Mouse (Mus musculus) mesoderm, embryonic 11.5 days (tissue): ENCODE results near the gene Rbm34.
"Not testable (repeated sequence)": the region's sequence is repeated elsewhere in the genome, so short reads cannot be mapped to it uniquely, and the experiment has no call there.

ENCODE experiments used
- DNase-seq: peaks from one replicate; pipeline ENCODE4 v3.0.0-alpha.2; 2012; ENCODE audit warnings: low read depth, low spot score

Gene Rbm34

GRCm38 (mm10) chr8:126970579-126971313 lies at the start of gene Rbm34:
TSS of gene Rbm34 (minus strand) at chr8:126971071.
- peak; percentile 97 for DNase-seq

- no peak for DNase-seq
Measured at GRCm38 (mm10) chr8:127011668-127012067, 40.8 kb upstream of the Rbm34 start.

GRCm38 (mm10) chr8:126994506-126994905 lies 23.6 kb upstream of the Rbm34 start:
- no peak for DNase-seq

DNA sequence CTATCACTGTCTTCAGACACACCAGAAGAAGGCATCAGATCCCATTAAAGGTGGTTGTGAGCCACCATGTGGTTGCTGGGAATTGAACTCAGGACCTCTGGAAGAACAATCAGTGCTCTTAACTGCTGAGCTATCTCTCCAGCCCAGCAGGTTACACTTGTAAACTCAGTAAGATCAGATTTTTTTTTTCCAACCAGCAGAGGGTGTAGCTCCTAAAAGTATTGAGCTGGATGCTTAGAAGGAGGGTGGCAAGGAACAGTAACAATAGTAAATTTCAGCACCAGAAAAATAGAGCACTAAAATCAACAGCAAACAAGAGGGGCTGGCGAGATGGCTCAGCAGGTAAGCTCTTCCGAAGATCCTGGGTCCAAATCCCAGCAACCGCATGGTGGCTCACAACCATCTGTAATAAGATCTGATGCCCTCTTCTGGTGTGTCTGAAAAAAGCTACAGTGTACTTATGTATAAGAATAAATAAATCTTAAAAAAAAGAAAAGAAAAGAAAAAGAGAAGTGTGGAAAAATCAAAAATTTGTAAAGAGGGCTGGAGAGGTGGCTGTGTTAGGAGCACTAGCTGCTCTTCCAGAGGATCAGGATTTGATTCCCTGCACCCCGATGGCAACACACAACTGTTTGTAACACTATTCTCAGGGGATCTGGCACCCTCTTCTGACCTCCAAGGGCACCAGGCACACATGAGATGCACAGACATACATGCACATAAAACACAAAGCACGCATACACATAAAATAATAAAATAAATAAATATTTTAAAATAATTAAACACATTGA lies 18.7 kb upstream of the Rbm34 start:
- DNase-seq, result no peak

DNA sequence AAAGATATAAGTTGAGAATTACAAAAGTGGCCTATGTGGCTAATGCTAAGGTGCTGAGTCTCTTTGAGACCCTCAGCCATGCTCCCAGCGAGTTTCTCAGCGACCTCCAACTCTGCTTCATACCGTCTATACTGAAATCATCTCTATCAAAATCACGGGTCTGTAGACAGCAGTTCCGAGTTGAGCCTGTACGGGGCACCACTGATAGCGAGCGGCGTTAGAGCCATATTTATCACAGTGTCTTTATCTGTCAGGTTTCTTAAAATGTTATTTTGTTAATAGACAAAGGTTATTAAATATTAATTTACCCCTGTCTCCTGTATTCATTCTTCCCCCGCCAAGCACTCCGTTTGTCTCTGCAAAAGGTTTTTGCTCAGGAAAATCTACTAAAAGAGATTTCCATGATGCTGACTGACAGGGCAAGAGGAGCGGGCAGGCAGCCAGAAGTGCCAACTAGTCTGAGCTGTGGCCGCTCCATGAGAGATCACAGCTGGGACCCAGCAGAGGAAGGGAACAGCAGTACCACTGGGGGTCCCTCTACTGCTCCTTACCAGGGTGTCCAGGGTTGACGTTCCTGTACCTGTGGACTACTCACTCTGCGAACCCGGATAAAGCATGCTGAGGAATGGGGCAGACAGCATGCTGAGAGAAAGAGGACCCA lies 17.6 kb upstream of the Rbm34 start:
- no peak for DNase-seq

- peak; percentile 89 for DNase-seq
Measured at GRCm38 (mm10) chr8:126986495-126986894, 15.6 kb upstream of the Rbm34 start.

DNA sequence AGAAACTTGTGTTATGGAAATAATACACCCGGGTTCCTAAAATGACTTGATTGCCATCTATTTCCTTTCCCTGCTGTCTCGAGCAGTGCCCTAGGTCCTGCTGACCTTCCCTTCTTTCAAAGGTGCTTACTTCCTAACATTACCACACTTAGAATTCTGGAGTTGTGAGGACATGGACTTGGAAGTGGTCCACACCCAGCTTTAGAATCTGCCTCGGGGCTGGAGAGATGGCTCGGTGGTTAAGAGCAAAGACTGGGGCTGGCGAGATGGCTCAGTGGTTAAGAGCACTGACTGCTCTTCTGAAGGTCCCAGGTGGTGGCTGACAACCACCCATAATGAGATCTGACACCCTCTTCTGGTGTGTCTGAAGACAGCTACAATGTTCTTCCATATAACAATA lies 9.2 kb upstream of the Rbm34 start:
- DNase-seq, result no peak

GRCm38 (mm10) chr8:126979091-126979920 lies 8.4 kb upstream of the Rbm34 start:
- DNase-seq, result no peak

- not testable (repeated sequence) for DNase-seq
Measured at GRCm38 (mm10) chr8:126978535-126978934, 7.7 kb upstream of the Rbm34 start.

DNA sequence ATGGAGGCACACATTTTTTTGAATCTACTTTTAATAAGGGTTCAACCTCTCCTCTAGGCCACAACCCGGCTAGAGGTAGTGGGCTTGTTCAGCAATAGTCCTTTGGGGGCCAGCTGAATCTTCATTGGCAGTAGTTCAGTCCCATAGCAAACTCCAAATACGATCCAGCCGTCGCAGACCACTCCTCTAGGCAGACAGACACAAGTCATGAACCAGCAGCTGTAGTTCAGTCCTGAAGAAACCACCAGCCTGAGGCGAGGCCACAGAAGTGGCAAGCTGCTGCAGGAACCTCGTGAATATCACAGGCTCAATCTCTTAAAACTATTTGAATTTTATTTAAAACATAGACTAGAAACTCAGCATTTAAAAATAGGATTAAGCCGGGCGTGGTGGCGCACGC lies 7.2 kb upstream of the Rbm34 start:
- no peak for DNase-seq

- no peak for DNase-seq
Measured at GRCm38 (mm10) chr8:126976608-126977348, 5.9 kb upstream of the Rbm34 start.

DNA sequence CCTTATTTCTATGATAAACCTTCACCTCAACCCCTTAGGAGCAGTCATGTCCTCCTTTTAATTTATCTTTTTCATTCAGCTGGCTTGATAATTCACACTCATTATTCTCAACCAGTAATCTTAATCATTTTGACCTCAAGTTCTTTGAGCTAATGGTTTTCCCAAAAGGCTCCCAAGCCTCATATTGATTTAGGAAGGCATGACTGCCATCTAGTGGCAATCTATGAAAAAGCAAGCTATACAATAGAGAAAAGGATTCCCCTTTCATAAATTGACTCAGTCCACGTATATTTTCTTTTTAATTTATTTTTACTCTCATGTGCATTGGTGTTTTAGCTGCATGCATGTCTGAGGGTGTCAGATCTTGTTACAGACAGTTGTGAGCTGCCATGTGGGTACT lies 4.8 kb upstream of the Rbm34 start:
- DNase-seq, result peak; percentile 68

DNA sequence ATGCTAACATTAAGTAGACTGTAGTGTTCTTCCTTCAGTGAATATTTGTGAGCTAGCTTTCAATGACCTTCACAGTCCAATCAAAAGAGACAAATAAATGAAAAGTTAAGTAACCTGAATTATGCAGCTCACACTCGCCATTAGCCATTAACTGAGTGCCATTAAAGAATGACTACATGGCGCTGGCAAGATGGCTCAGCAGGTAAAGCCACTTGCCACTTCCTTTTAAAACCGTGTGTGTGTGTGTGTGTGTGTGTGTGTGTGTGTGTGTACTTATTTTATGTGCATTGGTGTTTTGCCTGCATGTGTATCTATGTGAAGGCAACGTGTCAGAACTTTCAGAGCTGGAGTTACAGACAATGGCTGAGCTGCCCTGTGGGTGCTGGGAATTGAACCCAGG lies 3.6 kb upstream of the Rbm34 start:
- DNase-seq, result no peak

DNA sequence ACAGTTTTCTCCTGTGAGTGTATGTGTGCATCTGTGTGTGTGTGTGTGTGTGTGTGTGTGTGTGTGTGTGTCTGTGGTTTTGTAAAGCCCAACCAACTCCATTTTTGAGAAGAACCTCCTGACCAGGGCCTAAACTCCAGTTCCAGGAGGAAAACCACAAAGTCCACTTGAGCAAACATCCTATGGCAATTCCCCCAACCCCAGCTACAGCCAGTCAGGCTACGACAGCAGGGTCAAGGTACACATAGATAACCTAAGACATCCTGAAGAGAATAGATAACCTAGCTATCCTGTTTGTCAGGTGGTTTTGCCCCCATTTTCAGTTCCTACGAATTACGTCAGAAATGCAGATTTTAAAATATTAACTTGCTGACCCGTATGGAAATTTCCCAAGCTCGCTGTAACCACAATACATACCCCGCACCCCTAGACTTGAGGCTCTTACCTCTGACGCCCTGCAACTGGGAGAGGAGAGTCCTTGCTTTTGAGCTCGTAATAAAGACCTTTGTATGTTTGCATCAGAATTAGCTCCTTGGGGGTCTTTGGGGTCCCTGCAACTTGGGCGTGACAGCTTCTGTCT lies 2.9 kb upstream of the Rbm34 start:
- no peak for DNase-seq

DNA sequence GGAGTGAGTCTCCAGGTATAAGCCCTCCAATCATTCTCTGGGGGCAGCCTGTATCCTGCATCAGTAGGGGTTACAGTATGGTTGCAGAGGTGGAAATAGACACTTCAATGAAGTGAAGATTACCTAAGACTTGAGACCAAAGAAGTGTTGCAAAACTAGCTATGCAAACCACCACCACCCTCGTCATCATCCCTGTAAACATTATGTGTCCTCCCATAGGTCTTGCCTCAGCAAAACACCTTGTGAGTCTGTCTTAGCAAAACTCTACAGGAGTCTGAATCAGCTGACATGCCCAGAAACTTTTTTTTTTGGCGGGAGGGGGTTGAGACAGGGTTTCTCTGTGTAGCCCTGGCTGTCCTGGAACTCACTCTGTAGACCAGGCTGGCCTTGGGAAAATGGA lies 1.8 kb upstream of the Rbm34 start:
- no peak for DNase-seq

DNA sequence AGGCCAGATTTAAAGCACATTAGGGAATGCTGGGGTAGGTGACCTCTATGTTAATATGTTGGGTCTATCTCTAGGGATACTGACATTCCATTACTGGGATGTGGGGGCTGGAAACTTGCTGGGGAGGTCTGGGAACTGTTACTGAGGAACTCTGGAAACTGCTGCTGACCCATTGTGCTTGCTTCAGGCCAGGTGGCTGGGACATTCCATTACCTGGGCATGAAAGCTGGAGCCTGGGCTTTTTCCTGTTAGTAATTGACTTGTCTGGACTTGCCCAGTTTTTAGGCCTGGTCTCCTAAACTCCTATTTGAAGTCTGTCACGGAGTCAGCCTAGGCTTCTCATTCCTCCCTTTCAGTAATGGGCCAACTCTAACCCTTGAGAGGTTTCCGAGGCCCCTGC lies 1.2 kb upstream of the Rbm34 start:
- no peak for DNase-seq

DNA sequence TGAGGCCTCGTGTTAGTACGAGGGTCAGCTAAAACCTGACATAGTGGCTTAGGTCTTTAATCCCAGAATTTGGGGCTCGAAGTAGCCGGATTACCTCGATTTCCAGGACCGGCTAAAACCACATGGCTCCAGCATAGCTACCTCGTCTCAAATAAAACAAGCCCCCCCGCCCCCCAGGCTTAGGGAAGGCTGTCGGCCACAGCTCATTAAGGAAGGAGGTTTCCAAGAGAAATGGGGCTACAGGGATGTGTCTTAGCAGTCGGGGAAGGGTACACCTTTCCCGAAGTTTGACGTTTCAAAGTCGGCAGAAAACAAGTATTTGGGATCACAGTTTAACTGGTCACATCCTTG lies 418 bp upstream of the Rbm34 start:
- no peak for DNase-seq

GRCm38 (mm10) chr8:126969546-126969945 lies 1.3 kb downstream of the Rbm34 start:
- DNase-seq, result no peak

- no peak for DNase-seq
Measured at GRCm38 (mm10) chr8:126968107-126968506, 2.8 kb downstream of the Rbm34 start.

GRCm38 (mm10) chr8:126965246-126965645 lies 5.6 kb downstream of the Rbm34 start:
- DNase-seq, result no peak

GRCm38 (mm10) chr8:126962871-126963270 lies 8.0 kb downstream of the Rbm34 start:
- DNase-seq, result no peak
